Mouse (Mus musculus) forebrain, embryonic 13.5 days (tissue): Measurements from ENCODE around the gene Aox2. TPM values are rescaled to one million over a fixed set of nuclear protein-coding genes. Genes with fewer than 3 reads are reported as not detected.

Source experiments
- ATAC-seq: fragments of 200-750 bp; cut with Nextera tagmentation; 2 replicates; pipeline ENCODE4 v1.8.0; 2017
- H3K27ac ChIP-seq: fragments of 300-500 bp; sonication (generic); 2 replicates; pipeline ENCODE4 v1.5.1; 2015; ENCODE audit warnings: inconsistent platforms, mild to moderate bottlenecking, moderate library complexity
- H3K27me3 ChIP-seq: fragments of 300-500 bp; sonication (generic); 2 replicates; pipeline ENCODE4 v1.6.1; 2015; ENCODE audit warnings: mild to moderate bottlenecking, inconsistent platforms
- H3K36me3 ChIP-seq: fragments of 300-500 bp; sonication (generic); 2 replicates; pipeline ENCODE4 v1.6.1; 2015; ENCODE audit warnings: mild to moderate bottlenecking, inconsistent platforms; ENCODE audit not compliant: poor library complexity, severe bottlenecking
- H3K4me1 ChIP-seq: fragments of 300-500 bp; sonication (generic); 2 replicates; pipeline ENCODE4 v1.6.1; 2015; ENCODE audit warnings: inconsistent platforms
- H3K4me2 ChIP-seq: fragments of 300-500 bp; sonication (generic); 2 replicates; pipeline ENCODE4 v1.6.1; 2015; ENCODE audit warnings: inconsistent platforms, mild to moderate bottlenecking, moderate library complexity
- H3K4me3 ChIP-seq: fragments of 300-500 bp; sonication (generic); 2 replicates; pipeline ENCODE4 v1.5.1; 2015; ENCODE audit warnings: mild to moderate bottlenecking, inconsistent platforms
- H3K9ac ChIP-seq: fragments of 300-500 bp; sonication (generic); 2 replicates; pipeline ENCODE4 v1.6.1; 2015; ENCODE audit warnings: mild to moderate bottlenecking, inconsistent platforms
- H3K9me3 ChIP-seq: fragments of 300-500 bp; sonication (generic); replicated peaks from 2 replicates; pipeline ENCODE4 v1.6.1; 2016; ENCODE audit warnings: inconsistent platforms
- WGBS: fragments of 180-500 bp; shearing (Covaris S2); methylation state at CpG from one replicate; pipeline ENCODE4 v1.1.7; 2015; 5-methylcytosine and 5-hydroxymethylcytosine counted together
- polyA plus RNA-seq: library from polyadenylated mRNA; unstranded; fragments of >200 nt; fragmentation: Nextera tagmentation; extraction: Ambion mirVana; gene quantifications from 2 replicates; pipeline ENCODE4 v1.2.1, GENCODE M21; 2015

Aox2 gene
- polyA plus RNA-seq, 1 experiment from 2014 or later = not detected

DNA sequence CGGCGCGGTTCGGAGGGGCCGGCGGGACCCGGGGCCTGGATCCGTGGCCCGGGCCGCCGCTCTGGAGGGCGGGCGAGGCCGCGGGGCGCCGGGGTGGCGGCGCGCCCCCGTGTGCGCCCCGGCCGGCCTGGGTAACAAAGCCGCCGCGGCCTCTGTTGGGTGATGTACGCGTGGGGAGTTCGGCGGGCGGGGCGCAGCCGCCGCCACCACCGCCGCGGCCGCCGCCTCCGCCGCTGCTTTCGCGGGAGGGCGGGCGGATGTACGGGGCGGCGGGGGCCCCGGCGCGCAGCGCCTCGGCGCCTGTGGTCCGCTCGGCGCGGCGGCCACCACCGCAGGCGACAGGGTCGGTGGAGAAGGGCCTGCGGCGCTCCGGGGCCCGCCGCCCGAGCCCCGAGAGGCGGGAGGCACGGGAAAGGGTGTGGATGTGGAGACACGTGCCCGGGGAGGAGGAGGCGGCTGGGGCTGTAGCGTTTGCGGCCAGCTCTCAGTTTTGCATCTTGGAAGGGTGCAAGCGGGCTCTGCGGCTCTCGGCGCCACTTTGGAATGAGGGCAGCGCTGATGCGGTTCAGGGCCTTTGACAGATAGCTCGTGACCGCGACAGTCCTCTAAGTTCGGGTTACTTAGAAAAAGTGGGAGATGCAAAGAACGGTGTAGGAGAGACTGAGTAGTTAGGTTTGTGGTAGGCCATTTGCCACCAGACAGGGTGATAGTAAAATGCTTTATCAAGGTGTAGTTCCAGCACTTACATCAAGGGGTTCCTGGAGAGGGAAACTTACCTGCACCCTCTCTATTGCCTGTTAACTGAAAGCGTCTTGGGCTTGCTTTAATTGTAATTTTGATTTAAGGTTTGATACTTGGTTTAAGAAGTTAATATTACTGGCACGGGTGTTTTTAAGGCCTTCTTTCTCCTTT lies 115.4 kb downstream of the Aox2 start:
- no peaks in the 10 kb centered on the region for H3K27me3 ChIP-seq
- no peaks in the 10 kb centered on the region for H3K9me3 ChIP-seq
- peak overlapping the region; percentile 90 for H3K4me3 ChIP-seq
- ATAC-seq = peak; percentile 70
- peak overlapping the region; percentile 97 for H3K9ac ChIP-seq
- peak overlapping the region; percentile 89 for H3K4me2 ChIP-seq
- H3K4me1 ChIP-seq = peaks cover 24% of the 10 kb centered on the region
- peak overlapping the region; percentile 98 for H3K27ac ChIP-seq
- WGBS = 2% methylated on average over 58 of the region's 90 CpGs
- peaks cover 38% of the 10 kb centered on the region for H3K36me3 ChIP-seq

DNA sequence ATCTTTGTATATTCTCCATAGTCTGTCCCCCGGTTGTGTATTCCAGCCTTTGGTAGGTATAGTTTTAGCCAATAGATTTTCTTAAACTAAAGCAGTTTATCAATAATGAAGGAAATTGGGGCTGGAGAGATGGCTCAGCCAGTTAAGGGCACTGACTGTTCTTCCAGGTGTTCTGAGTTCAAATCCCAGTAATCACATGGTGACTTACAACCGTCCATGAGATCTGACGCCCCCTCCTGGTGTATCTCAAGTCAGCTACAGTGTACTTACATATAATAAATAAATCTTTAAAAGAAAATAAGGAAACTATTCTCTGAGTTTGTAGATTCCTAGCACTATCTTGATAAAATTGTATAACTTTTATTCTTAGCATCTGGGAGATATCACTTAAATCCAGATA lies 117.2 kb downstream of the Aox2 start:
- 93% methylated on average over 3 of the region's 3 CpGs for WGBS
- Histone ChIP-seq H3K27me3 (no peaks in the 10 kb centered on the region), H3K9ac (no peak overlapping the region), H3K4me2 (no peak overlapping the region), H3K36me3 (peaks cover 55% of the 10 kb centered on the region), H3K27ac (no peak overlapping the region), H3K4me1 (peaks cover 24% of the 10 kb centered on the region), H3K4me3 (no peak overlapping the region), H3K9me3 (no peaks in the 10 kb centered on the region)
- no peak for ATAC-seq

DNA sequence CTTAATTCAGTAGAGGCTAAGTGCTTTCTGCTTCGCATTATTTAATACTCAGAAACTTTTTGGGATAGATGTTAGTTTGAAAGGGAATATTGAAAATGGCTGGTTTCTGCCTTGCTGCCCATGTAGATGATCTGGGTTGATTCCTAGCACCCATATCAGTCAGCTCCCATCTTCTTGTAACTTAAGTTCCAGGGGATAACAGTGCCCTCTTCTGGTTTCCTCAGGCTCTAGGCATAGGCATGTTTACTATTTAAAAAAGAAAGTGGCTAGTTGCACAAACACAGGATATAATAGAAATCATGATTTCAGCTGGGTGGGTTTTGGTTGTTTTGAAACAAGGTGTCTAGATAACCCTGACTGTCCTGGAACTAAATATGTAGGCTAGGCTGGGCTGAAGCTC lies 118.1 kb downstream of the Aox2 start:
- no peak for ATAC-seq
- WGBS = 89% methylated on average over 1 of the region's 1 CpGs
- Histone ChIP-seq H3K4me1 (peaks cover 24% of the 10 kb centered on the region), H3K4me3 (no peak overlapping the region), H3K27me3 (no peaks in the 10 kb centered on the region), H3K4me2 (no peak overlapping the region), H3K36me3 (peaks cover 63% of the 10 kb centered on the region), H3K27ac (no peak overlapping the region), H3K9me3 (no peaks in the 10 kb centered on the region), H3K9ac (no peak overlapping the region)

DNA sequence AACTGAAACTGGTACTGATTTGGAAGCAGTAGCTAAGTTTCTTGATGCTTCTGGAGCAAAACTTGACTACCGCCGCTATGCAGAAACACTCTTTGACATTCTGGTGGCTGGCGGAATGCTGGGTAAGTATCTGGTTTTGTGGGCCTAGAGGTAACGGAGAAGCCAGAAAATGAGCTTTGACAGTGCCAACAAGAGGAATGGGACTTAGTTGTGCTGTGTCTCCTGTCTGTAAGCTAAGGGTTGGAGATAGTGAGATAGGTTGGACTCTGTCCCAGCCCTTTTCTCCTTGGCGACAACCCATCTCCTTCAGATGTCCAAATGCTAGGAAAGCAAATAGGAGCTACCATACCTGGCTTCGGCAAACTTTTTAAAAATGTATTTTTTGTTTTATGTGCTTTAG lies 119.6 kb downstream of the Aox2 start:
- H3K9me3 ChIP-seq = no peaks in the 10 kb centered on the region
- H3K27ac ChIP-seq = no peak overlapping the region
- peaks cover 14% of the 10 kb centered on the region for H3K4me1 ChIP-seq
- no peak overlapping the region for H3K4me3 ChIP-seq
- no peak overlapping the region for H3K9ac ChIP-seq
- no peak for ATAC-seq
- WGBS = 93% methylated on average over 6 of the region's 6 CpGs
- no peak overlapping the region for H3K4me2 ChIP-seq
- H3K36me3 ChIP-seq = peaks cover 78% of the 10 kb centered on the region
- H3K27me3 ChIP-seq = no peaks in the 10 kb centered on the region

- ATAC-seq = no peak
- no peaks in the 10 kb centered on the region for H3K27me3 ChIP-seq
- H3K9ac ChIP-seq = no peak overlapping the region
- H3K36me3 ChIP-seq = peaks cover 88% of the 10 kb centered on the region
- 91% methylated on average over 6 of the region's 6 CpGs for WGBS
- no peak overlapping the region for H3K4me3 ChIP-seq
- H3K4me2 ChIP-seq = no peak overlapping the region
- no peaks in the 10 kb centered on the region for H3K9me3 ChIP-seq
- H3K27ac ChIP-seq = no peak overlapping the region
- H3K4me1 ChIP-seq = no peaks in the 10 kb centered on the region
Observed at GRCm38 (mm10) chr1:58401396-58401795, 123.3 kb downstream of the Aox2 start.

DNA sequence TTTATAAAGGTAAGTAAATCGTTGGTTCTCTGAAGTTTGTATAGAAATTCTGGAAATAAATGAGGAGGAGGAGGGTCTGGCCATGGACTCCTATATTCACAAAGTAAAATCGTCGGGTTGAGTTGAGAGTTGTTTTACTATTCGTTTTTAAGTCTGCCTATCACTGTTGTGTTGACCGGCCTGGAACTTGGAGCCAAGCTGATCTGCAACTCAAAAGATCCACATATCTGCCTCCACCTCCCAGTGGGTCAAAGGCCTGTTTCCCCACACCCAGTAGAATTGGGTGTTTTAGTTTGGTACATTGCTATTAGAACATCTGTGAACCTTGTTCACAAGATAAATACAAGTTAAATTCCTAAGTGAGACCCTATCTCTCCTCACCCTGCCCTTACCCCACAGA lies 125.6 kb downstream of the Aox2 start:
- no peaks in the 10 kb centered on the region for H3K9me3 ChIP-seq
- peaks cover 81% of the 10 kb centered on the region for H3K36me3 ChIP-seq
- H3K27me3 ChIP-seq = no peaks in the 10 kb centered on the region
- no peak for ATAC-seq
- no peak overlapping the region for H3K9ac ChIP-seq
- H3K27ac ChIP-seq = no peak overlapping the region
- WGBS = 96% methylated on average over 5 of the region's 5 CpGs
- no peaks in the 10 kb centered on the region for H3K4me1 ChIP-seq
- H3K4me2 ChIP-seq = no peak overlapping the region
- H3K4me3 ChIP-seq = no peak overlapping the region

GRCm38 (mm10) chr1:58407321-58407720 lies 129.2 kb downstream of the Aox2 start:
- ATAC-seq = no peak
- Histone ChIP-seq H3K9me3 (no peaks in the 10 kb centered on the region), H3K4me2 (no peak overlapping the region), H3K36me3 (peaks cover 76% of the 10 kb centered on the region), H3K27me3 (no peaks in the 10 kb centered on the region), H3K4me1 (no peaks in the 10 kb centered on the region), H3K9ac (no peak overlapping the region), H3K4me3 (no peak overlapping the region), H3K27ac (no peak overlapping the region)
- 95% methylated on average over 7 of the region's 7 CpGs for WGBS

GRCm38 (mm10) chr1:58408141-58408540 lies 130.0 kb downstream of the Aox2 start:
- H3K9ac ChIP-seq = no peak overlapping the region
- no peak overlapping the region for H3K4me2 ChIP-seq
- no peaks in the 10 kb centered on the region for H3K27me3 ChIP-seq
- 89% methylated on average over 6 of the region's 6 CpGs for WGBS
- no peak overlapping the region for H3K4me3 ChIP-seq
- no peak overlapping the region for H3K27ac ChIP-seq
- no peaks in the 10 kb centered on the region for H3K4me1 ChIP-seq
- H3K9me3 ChIP-seq = no peaks in the 10 kb centered on the region
- no peak for ATAC-seq
- peaks cover 75% of the 10 kb centered on the region for H3K36me3 ChIP-seq

GRCm38 (mm10) chr1:58409553-58410197 lies 131.5 kb downstream of the Aox2 start:
- H3K36me3 ChIP-seq = peaks cover 75% of the 10 kb centered on the region
- WGBS = 81% methylated on average over 5 of the region's 5 CpGs
- peak; percentile 50; the same call in 1 of the 2 replicates for ATAC-seq

DNA sequence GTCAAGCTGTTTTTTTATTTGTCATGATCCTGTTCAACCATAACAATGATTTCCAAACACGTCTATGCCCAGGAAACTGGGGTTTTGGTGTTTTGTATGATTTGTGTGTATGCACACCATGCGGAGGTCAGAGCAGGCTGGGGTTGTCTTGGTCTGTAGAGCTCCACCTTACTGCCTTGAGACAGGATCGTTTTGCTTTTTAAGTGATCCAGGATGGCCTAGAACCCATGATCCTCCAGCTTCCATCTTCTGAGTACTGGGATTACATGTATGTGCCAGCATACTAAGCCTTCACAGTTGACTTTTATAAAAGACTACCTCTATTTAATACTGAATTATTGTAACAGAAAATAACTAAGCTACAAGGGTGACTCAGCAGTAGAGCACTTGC lies 132.1 kb downstream of the Aox2 start:
- H3K9me3 ChIP-seq = no peaks in the 10 kb centered on the region
- 80% methylated on average over 3 of the region's 3 CpGs for WGBS
- H3K9ac ChIP-seq = no peak overlapping the region
- no peak overlapping the region for H3K4me3 ChIP-seq
- no peaks in the 10 kb centered on the region for H3K27me3 ChIP-seq
- ATAC-seq = no peak
- H3K36me3 ChIP-seq = peaks cover 79% of the 10 kb centered on the region
- no peaks in the 10 kb centered on the region for H3K4me1 ChIP-seq
- H3K4me2 ChIP-seq = no peak overlapping the region
- H3K27ac ChIP-seq = no peak overlapping the region

More at GRCm38 (mm10) chr1:58409553-58410197, 131.5 kb downstream of the Aox2 start:
- no peak overlapping the region for H3K4me3 ChIP-seq
- no peaks in the 10 kb centered on the region for H3K4me1 ChIP-seq
- no peak overlapping the region for H3K4me2 ChIP-seq
- H3K27me3 ChIP-seq = no peaks in the 10 kb centered on the region
- H3K9me3 ChIP-seq = no peaks in the 10 kb centered on the region
- no peak overlapping the region for H3K27ac ChIP-seq
- H3K9ac ChIP-seq = no peak overlapping the region

- Histone ChIP-seq H3K4me2 (no peak overlapping the region), H3K9ac (no peak overlapping the region), H3K27ac (no peak overlapping the region), H3K4me3 (no peak overlapping the region), H3K36me3 (peaks cover 80% of the 10 kb centered on the region), H3K27me3 (no peaks in the 10 kb centered on the region), H3K9me3 (no peaks in the 10 kb centered on the region), H3K4me1 (no peaks in the 10 kb centered on the region)
- WGBS = 96% methylated on average over 7 of the region's 7 CpGs
- no peak for ATAC-seq
Observed at GRCm38 (mm10) chr1:58410776-58411175, 132.7 kb downstream of the Aox2 start.

- Histone ChIP-seq H3K27ac (no peak overlapping the region), H3K4me2 (no peak overlapping the region)
Observed at GRCm38 (mm10) chr1:58415442-58415841, 137.3 kb downstream of the Aox2 start.

More at GRCm38 (mm10) chr1:58415442-58415841, 137.3 kb downstream of the Aox2 start:
- Histone ChIP-seq H3K9me3 (no peaks in the 10 kb centered on the region), H3K4me1 (no peaks in the 10 kb centered on the region), H3K9ac (no peak overlapping the region), H3K4me3 (no peak overlapping the region), H3K36me3 (peaks cover 90% of the 10 kb centered on the region), H3K27me3 (no peaks in the 10 kb centered on the region)
- WGBS = 19% methylated on average over 1 of the region's 1 CpGs
- no peak for ATAC-seq
